Mouse (Mus musculus): ENCODE data around the gene Cntnap2.

Cntnap2 gene

DNA sequence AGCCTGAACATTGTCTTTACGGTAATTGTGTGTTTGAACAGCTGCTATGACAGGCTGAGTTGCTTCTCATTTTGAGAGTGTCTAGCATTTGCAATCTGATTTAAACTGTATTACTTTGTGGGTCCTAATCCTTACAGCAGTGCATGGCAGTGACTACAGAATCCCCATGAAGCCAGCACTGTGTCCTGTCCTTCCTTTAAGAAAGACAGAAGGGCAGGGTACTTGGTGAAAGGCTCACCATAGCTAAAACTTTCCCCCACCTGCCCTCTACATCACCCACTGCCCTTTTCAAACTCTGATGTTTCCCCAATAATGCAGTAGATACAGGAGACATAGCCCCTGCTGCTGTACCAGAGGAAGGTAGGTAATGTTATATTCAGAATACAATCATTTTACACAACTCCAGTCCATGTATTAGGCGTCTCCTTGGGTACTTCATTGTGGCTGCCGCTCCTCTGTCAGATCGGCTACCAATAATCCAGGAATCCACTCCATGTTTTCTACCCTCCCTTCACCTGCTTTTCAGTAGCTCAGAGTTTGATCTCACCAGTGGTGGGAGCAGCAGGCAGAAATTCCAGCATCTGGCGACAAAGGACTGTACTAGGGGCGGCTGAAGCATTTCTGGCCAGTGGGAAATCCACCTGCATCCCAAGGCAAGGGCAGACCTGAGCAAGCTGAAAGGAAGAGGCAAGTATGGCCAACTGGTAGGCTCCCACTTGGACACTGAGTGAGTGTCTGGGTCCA lies 2184.9 kb downstream of the Cntnap2 start:
- peak; percentile 95 for DNase-seq (ENCODE audit: low read depth, low spot score)

DNA sequence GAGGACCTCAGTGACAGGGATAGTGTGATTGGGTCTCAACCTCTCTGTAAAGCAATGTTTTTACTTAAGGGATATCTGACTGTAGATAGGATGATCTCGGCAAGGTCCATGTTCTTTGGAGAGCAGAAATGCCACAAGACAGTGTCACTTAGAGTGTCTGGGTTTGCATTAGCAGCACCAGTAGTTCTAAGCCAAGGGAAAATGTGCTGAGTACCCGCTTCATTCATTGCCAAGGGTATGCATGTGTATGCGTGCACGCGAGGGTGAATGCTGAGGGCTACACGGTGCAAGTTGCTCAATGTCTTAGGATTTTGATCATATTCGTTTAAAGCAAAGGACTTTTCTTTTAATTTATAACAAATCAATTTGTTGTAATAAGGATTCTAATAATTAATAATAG lies 2185.5 kb downstream of the Cntnap2 start:
- no peak for DNase-seq (ENCODE audit: low read depth, low spot score)

DNA sequence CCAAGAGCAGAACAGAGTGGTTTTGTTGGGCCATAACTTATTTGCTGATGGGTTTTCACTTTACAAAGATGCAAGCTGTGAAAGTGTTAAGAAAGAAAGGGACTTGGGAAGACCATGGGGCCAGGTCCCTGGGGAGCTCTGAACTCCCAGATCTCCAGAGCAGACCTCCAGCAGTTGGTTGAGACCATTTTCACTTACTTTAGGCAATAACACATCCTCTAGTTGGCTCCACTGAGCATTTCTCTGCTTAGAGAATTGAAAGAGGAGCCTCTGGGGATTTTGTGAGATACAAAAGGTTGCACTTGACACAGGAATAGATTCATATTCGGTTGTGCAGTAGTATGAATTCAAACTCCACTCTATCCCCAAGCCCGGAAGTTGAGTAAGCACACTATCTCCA lies 2196.1 kb downstream of the Cntnap2 start:
- DNase-seq (ENCODE audit: low read depth, low spot score) = no peak

DNA sequence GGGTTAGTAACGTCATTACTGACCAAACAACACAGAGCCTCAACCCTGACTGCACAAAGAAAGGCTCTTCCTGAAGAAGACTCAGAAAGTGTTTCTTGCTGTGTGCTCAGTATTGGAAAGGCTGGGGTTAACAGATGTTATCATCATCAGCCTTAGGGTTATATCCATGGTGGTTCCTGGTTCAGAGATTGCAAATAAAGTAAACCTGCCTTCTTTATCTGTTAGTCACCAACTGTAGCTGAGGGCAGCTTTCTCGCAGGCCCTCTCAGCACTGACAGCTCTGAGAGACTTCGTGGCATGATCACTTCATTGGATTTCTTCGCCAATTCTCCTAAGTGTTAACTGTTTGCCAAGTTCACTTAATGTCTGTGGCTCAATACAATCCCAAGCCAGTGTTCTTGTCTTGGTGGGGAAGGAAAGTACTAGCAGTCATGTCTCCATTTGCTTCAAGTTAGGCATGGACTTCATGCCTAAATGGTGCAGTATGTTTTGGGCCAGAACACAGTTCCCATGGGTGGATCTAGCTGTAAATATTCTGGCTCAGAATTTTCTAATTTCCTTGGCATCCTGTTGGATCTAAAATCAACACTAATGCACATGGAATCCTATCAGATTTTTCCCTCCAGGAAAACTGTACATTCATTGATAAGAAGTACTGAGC lies 2197.2 kb downstream of the Cntnap2 start:
- DNase-seq (ENCODE audit: low read depth, low spot score) = no peak

DNA sequence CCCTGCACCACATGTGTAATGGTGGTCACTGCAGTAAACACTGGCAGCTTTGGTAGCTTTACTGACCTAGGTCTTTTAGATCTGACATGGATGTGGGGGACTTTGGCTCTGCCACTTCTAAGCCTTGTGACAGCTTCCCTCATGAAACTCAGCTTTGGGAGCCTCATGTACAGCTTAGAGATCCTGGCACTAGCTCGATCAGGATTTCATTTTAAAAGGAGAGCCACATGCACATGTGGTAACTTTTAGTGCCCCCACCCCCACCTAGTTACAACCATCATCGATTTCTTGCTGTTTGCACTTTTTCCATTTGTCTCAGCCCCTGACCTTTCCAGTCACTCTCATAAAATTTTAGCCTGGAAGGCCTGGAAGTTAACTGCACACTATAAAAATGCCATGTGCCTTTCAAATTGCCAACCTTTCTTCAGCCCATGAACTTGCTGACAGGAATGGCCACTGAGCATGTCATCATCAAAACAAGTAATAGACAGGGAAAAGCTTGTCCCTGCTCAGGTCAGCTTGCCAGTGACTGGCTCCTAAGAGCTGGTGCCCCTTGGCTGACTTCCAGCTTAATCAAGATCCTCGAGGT lies 2197.9 kb downstream of the Cntnap2 start:
- no peak for DNase-seq (ENCODE audit: low read depth, low spot score)

DNA sequence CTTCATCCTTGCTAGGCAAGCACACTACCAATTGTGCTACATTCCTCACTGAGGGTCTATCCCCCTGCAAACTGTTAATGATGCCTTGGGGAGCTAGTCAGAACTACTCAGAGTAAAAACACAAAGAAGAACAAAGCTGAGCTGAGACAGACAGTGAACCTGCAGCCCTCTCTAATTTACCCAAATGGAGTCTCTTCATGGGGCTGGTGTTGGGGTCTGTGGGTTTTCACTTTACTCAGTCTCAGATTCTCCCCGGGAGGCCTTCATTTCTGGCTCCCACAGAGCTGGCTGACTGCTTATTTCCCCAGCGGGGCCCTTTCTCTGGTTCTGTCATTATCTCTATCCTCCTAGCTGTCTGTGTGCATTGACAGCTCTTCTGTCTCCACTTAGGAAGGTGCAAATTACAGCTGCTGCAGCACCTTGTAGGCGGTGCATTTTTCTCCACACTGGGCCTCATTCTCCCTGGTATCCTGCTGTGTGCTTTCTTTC lies 2200.5 kb downstream of the Cntnap2 start:
- DNase-seq (ENCODE audit: low read depth, low spot score) = no peak

DNA sequence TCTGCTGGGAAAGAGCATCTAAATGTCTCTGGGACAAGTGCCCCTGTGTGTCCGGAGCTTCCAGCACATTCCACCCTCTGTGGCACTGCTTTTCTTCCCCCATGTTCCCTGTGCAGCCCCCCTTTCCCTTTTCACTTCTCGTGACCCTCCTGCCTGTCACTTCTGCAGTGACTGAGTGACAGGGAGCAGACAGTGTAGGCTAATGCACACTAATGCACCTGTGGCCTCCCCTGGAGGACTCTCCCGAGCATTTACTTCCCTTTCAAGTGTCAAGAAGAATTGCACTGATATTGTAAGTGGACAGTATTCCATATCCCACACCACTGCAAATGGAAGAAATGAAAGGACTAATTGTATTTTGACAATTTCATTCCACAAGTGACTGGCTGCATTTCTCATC lies 2208.1 kb downstream of the Cntnap2 start:
- no peak for DNase-seq (ENCODE audit: low read depth, low spot score)

DNA sequence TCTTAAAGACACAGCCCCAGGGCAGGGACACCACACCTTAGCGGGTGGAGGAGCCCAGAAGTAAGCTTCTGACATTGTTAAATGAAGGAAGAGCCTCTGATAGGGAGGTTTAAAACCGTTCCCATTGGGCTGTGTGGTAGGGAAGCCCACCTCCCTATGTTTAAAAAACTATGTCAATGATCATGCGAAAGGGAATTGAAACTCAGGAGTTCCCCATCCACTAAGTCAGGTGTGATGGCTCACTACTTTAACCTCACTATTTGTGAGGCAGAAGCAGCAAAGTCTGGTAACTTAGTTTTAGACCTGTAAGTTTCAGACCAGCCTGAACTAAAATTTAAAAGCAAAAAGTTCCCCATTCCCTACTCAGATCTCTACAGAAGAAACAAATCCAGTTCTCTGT lies 2210.3 kb downstream of the Cntnap2 start:
- DNase-seq (ENCODE audit: low read depth, low spot score) = no peak

DNA sequence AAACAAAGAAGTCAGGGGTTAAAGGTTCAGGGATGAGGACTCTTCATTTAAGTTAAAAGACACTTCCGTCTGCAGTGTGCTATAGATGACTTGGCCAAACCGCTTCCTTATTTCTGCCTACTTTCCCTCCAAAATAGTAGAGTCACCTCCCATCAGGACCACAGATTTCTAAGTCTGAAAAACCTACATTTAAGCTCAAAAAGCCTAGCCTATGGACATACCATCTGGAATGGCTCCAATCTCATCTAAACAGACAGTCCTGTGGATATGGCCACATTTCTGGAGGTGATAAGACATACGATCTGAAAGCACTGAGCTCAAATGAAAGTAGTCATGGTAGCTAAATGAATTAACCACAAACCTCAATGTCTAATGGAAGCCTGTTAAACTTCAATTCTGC lies 2212.4 kb downstream of the Cntnap2 start:
- DNase-seq (ENCODE audit: low read depth, low spot score) = no peak

DNA sequence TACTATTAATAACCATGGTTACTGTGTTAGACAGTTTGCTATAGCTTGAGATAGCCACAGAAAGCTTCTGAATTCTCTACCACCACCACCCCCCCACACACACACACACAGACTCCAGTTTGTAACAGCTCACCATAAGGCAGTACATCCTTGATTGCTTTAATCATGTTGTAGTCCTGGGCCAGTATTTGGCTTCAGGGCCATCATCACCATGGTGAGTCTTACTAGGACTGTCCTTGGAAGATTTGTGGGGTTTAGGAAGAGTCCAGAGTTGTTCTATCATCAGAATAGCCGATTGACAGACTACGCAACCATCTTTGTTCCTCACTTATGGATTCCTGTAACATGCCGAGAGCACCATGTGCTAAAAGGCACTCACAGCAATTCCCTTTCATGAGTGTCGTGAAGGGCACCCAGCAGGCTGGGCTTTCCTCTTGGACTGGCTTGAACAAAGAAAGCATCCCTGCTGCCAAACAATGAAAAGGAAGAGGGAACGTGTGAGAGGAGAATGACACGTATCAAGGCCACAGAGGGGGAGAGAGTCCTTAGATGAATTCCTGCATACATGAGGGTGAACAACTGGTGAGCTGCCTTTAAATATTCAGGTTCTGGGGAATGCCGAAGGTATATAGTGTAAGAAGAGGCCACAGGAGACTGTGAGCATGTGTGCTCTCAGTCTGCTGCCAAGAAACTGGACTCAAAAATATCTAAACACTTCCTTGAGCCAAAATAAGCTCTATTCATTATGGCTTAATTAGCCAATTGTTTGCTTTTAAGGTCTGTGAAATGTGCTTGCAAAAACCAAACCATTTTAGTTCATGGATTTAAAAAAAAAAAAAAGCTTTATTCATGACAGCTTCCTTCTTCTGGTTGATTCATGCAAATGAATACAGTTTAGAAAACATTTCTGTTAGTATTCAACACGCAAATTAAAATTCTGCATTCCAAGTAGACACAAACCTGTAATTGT lies 2213.7 kb downstream of the Cntnap2 start:
- DNase-seq (ENCODE audit: low read depth, low spot score) = peak; percentile 72

DNA sequence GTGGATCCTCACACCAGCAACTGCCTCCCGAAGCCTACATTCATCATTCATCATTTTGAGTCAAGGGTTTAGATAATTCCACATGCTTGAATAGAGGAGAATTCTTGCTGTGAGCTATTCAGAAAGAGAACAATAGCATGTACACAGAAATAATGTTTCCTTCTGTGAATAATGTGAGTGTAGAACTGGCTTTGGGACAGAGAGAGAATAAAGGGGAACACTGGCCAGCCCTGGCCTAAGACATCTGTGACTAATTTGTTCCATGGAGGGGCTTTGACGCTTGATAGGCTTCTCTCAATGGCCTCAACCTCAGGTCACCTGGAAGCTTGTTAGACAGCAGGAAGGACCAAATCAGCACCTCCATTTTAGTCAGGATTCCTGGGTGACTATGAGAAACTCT lies 2215.9 kb downstream of the Cntnap2 start:
- DNase-seq (ENCODE audit: low read depth, low spot score) = no peak

DNA sequence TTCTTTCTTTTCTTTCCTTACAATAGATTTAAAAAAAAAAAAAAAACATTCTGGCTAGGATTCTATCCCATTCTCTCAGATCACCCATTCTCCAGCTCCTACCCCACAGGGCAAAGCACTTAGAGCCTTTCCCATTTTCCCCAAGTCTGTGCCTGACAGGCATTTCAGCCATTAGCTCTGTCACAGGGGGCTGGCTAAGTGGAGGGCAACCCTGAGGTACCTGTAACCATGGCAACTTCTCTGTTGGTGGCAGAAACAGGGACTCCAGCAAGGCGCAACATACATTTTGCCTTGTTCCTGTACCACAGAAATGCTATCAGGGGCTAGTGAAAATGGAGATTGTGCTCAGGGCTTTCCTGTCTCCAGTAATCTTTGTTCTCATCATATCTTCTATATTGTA lies 2220.0 kb downstream of the Cntnap2 start:
- DNase-seq (ENCODE audit: low read depth, low spot score) = no peak

DNA sequence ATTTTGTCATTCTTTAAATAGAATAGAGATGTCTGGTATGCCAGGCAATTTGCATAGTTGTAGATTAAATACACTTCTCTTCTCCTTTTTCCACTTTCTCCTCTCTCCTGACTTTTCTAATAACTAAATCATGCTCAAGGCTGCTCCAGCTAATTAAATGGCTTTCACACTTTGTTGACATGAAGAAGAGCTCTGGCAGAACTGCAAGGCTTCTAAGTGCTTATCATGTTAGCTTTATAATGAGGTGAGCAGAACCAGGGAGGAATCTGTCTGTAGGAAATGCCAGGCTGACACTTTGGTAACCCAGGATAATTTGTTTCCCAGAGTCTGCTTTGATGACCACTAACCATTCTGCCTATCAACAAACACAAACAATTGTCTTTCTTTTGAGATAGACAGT lies 2222.4 kb downstream of the Cntnap2 start:
- no peak for DNase-seq (ENCODE audit: low read depth, low spot score)

DNA sequence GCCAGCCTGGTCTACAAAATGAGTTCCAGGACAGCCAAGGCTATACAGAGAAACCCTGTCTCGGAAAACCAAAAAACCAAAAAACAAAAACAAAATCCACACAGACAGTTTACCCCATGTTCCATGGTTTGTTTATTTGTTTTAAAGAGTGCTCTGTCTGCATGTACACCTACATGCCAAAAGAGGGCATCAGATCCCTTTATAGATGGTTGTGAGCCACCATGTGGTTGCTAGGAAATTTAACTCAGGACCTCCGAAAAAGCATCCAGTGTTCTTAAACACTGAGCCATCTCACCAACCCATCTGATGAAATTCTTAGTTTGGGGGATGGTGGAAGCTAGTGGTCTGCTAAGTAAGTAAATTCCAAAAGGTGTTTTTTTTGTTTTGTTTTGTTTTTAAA lies 2225.6 kb downstream of the Cntnap2 start:
- DNase-seq (ENCODE audit: low read depth, low spot score) = peak; percentile 45

DNA sequence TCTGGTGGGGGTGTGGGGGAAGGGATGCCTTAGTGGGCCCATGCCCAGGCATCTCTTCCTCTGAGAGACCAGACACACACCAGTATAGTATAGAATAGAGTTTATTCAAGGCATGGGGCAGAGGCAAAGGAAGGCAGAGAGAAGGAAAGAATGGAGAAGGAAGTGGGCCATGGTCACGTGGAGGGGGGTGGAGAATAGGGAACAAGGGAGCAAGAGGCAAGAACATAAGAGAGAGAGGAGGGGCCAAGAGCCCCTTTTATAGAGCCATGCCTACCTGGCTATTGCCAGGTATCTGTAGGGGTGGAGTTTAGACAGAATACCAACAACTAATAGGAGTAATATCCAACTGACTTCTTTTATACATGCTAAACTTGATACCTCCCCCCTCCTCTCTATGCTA lies 2226.6 kb downstream of the Cntnap2 start:
- no peak for DNase-seq (ENCODE audit: low read depth, low spot score)

DNA sequence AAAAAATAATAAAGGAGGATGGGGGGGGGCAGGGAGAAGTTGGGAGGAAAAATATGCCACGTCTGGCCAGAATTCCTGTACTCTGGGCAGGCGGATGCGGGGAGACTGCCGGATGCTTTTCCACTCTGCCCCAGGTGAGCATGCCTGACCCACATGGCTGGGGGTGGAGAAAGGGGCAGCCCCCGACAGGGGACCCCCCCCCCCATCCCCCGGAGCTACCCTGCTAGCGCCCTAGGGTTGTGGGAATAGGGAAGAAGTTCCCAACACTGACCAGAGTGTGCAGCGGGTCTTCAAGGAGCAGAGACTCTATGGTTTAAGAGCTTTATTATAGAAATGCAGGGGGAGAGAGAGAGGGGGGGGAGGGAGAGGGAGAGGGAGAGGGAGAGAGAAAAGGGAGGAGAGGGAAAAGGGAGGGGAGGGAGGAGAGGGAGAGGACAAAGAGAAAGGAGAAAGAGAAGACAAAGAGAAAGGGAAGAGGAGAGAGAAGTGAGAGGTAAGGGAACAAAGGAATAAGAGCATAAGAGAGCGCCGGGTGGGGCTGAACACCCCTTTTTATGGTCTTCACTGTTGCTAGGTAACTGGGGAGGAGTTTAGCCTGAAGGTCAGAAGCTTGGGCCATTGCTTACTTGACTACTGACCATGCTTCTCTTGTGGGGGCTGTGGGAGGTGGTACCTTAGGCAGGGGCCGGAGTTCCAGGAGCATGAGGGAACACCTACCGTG lies 2227.2 kb downstream of the Cntnap2 start:
- peak; percentile 23 for DNase-seq (ENCODE audit: low read depth, low spot score)

DNA sequence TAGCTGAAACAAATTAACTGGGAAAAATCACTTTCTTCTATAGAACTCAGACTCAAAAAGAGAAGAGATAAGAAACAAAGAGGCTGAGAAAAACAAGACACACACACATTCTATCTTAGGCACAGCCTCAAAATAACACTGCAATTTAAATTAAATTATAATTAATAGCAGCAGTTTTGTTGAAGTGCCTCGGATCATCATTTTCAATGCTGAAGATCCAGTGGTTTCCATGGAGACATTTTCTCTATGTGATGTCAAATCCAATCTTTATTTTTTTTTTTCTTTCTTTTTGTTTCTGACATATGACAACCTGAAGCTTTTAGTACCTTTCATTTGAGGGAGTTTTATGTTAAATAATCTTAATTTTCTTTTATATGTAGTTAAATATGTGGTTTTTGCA lies 2228.6 kb downstream of the Cntnap2 start:
- DNase-seq (ENCODE audit: low read depth, low spot score) = no peak

DNA sequence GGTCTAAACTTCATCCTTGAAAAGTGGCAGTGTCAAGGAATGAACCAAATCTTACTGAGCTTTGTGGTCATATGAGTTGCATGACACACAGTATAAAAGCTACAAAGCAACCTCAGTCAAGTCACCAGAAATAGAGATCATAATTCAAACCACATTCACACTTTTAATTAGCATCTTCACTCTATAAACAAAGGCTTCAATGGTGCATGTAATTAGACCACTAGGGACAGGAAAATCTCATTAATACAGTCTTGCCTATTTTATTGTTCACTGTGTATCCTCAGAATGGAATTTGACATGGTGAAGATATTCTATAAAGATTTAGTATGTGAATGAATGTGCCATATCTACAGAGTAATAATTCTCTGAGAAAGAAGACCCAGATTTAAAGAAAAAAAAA lies 2232.8 kb downstream of the Cntnap2 start:
- no peak for DNase-seq (ENCODE audit: low read depth, low spot score)

DNA sequence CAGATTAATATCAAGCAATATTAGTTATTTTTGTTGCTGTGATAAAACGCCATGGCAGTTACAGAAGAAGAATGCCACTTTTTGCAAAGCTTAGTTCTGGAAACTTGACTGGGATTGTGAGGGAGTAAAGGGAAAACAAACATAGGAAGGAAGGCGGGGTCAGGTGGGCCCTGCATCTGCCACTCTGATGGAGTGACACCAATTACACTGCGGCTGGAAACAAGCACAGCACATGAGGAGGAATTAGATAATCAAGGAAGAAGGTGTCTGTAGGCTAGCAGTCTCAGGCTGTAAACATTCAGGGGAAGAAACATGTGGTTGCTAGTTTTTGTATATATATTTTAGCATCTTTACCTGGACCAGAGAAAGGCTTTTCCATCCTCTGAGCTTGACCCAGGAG lies 2233.3 kb downstream of the Cntnap2 start:
- no peak for DNase-seq (ENCODE audit: low read depth, low spot score)

DNA sequence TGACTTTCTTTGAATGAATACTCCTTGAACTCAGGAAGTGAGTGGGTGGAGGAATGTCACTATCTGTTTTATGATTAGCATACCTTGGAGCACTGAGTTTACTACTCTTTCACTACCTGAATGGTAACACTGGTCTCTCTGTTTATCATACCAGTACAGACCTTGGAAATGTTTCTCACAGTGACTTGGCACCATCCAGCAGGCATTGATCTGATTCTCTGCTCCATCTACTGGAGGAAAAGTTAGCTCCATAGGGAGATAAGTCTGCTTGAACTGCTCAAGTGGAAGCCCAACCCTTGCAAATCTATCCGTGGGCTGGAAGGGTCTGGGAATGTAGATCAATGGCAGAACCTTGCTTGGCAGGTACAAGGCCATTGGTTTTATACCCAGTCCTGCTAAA lies 2235.3 kb downstream of the Cntnap2 start:
- peak; percentile 66 for DNase-seq (ENCODE audit: low read depth, low spot score)

DNA sequence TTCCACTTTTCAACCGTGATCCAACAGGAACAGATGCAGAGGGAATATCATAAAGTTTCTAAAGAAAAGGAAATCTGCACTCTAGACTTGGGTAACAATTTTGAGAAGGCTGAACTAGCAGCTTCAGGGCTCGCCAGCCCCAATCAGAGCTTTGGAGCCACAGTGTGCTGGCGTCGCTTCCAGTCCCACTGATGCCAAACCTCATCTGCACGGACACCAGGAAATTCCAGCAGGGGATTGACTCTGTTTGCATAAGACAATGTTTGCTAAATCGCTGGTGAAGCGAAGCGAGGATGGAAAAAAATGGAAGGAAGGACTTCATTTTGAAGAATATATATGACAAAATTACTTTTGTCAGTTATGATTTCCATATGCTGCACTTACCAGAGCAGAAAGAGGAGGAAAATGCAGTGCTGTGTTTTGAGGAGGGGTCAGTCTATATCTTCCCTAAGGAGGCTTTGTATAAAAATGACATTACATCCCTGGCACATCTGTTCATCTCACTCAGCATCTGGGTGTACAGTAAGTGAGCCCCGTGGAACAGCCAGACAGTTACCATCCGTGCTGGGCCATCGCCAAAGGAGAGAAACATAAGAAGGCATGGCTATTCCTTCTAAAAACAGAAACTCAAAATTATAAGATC lies 2245.8 kb downstream of the Cntnap2 start:
- DNase-seq (ENCODE audit: low read depth, low spot score) = no peak
